In genomic region chr5:18688488-18688887, GRCm38 (mm10) we compare ENCODE assay signal across 22 mouse cellular contexts.
DNase-seq lines count a peak whose midpoint lies in the region; TF ChIP-seq lines count a peak whose summit lies in the region.
"Had no signal": no experiment of that assay in that cellular context is flagged by ENCODE, and none has a peak within 500 bp of the region (broad histone marks: within the 10 kb centered on the region; RNA-seq: fewer than 3 reads in every experiment).

No protein-coding gene starts in this region.

- in situ Hi-C loops in ES-E14 (cut with MboI; ENCODE audit: low sequenced_read_pairs in 2 of 2, unreplicated experiment in 2 of 2) = no loop called here

- H3K4me1 ChIP-seq in ES-Bruce4 (ENCODE audit: control insufficient read depth, insufficient read depth, low read length) (peaks cover 6% of the 10 kb centered on the region), ES-E14 (ENCODE audit: control insufficient read depth in 2 of 2, insufficient read depth in 2 of 2, low read length in 2 of 2, poor library complexity in 1 of 2) (peaks cover 2 to 16% of the 10 kb centered on the region in 2 experiments; a peak in 3 of 4 replicates)
- H3K4me1 ChIP-seq: embryonic facial prominence, embryonic 13.5 days; embryonic facial prominence, embryonic 15.5 days; forebrain, embryonic 13.5 days; forebrain, embryonic 15.5 days had no signal

- DNase-seq in ES-E14 (ENCODE audit: low read depth, low spot score) (peak; percentile 93), WW6 (ENCODE audit: low read depth, low spot score) (peak; percentile 61)
- no peak for DNase-seq in urinary bladder, postnatal 14 days (ENCODE audit: low spot score)
- no peak for DNase-seq in adrenal gland, adult 2 months
- DNase-seq in cerebellum, adult 8-10 months = no peak
- DNase-seq: adrenal gland, postnatal 10 days; adrenal gland, postnatal 25 days; B cell, adult 2 months; cerebellum, adult 11 months; cerebellum, adult 18-20 months; cerebellum, adult 9-10 months; cerebellum, postnatal 10 days; cerebellum, postnatal 25 days; embryo, embryonic 11 days; forebrain, postnatal 0 days had no signal

- TF ChIP-seq CTCF in ES-Bruce4 (IDR thresholded peaks at IDR 0.05; ENCODE audit: low read depth, low read length) = no peak

- H3K27me3 ChIP-seq in ES-Bruce4 (ENCODE audit: control insufficient read depth, insufficient read depth, low read length, poor library complexity, severe bottlenecking) = no peaks in the 10 kb centered on the region
- H3K27me3 ChIP-seq: CH12.LX; embryonic facial prominence, embryonic 13.5 days; embryonic facial prominence, embryonic 15.5 days; forebrain, embryonic 13.5 days; forebrain, embryonic 15.5 days had no signal

- no peak for TF ChIP-seq POLR2A in ES-Bruce4 (IDR thresholded peaks at IDR 0.05; ENCODE audit: insufficient read depth, low read length)

- H3K36me3 ChIP-seq in ES-Bruce4 (ENCODE audit: control insufficient read depth, insufficient read depth, low read length, poor library complexity, severe bottlenecking) (no peaks in the 10 kb centered on the region; the same call in 1 of the 2 replicates), ES-E14 (ENCODE audit: control insufficient read depth, insufficient read depth, low read length, poor library complexity, severe bottlenecking) (no peaks in the 10 kb centered on the region)
- H3K36me3 ChIP-seq: embryonic facial prominence, embryonic 13.5 days; embryonic facial prominence, embryonic 15.5 days; forebrain, embryonic 15.5 days had no signal

- peak; percentile 100 for TF ChIP-seq EP300 in ES-Bruce4 (IDR thresholded peaks at IDR 0.05; ENCODE audit: insufficient read depth, low read depth, low read length)

- H3K9me3 ChIP-seq in ES-Bruce4 (replicated peaks; ENCODE audit: control insufficient read depth, insufficient read depth, low read length, poor library complexity, severe bottlenecking) (0 out of 2 replicates have a peak, but pooled peaks cover 2% of the 10 kb centered on the region), ES-E14 (ENCODE audit: control insufficient read depth, insufficient read depth, low read depth, low read length) (no peaks in the 10 kb centered on the region)
- H3K9me3 ChIP-seq: embryonic facial prominence, embryonic 13.5 days; embryonic facial prominence, embryonic 15.5 days; forebrain, embryonic 13.5 days; forebrain, embryonic 15.5 days had no signal

- H3K9ac ChIP-seq in ES-Bruce4 (ENCODE audit: low read depth, poor library complexity, severe bottlenecking) = no peak overlapping the region
- no peak overlapping the region for H3K9ac ChIP-seq in ES-E14 (ENCODE audit: insufficient read depth, low read depth, low read length, poor library complexity, severe bottlenecking)
- H3K9ac ChIP-seq: embryonic facial prominence, embryonic 13.5 days; embryonic facial prominence, embryonic 15.5 days; forebrain, embryonic 13.5 days; forebrain, embryonic 15.5 days; forebrain, postnatal 0 days had no signal

- no peak overlapping the region for H3K4me3 ChIP-seq in ES-Bruce4 (ENCODE audit: low read depth, low read length)
- H3K4me3 ChIP-seq in ES-E14 (ENCODE audit: insufficient read depth in 1 of 2, low read depth in 1 of 2, low read length in 2 of 2, poor library complexity in 1 of 2, severe bottlenecking in 1 of 2) = no peak overlapping the region
- H3K4me3 ChIP-seq: embryonic facial prominence, embryonic 13.5 days; embryonic facial prominence, embryonic 15.5 days; erythroblast, embryonic 14.5 days; forebrain, embryonic 13.5 days; forebrain, embryonic 15.5 days had no signal

- H3K27ac ChIP-seq in ES-Bruce4 (ENCODE audit: insufficient read depth, low read length) (peak overlapping the region; percentile 99), ES-E14 (ENCODE audit: insufficient read depth, low read depth, low read length, poor library complexity, severe bottlenecking) (peak overlapping the region; percentile 95)
- H3K27ac ChIP-seq: embryonic facial prominence, embryonic 13.5 days; embryonic facial prominence, embryonic 15.5 days; forebrain, embryonic 13.5 days; forebrain, embryonic 15.5 days had no signal

TF ChIP-seq in ES-E14, 5 proteins besides CTCF, POLR2A, EP300 and RAD21:
- TF ChIP-seq MAFK (IDR thresholded peaks at IDR 0.05; ENCODE audit: insufficient read depth, low read depth, low read length) = peak; percentile 68; the same call in 1 of the 2 replicates
- peak; percentile 81 for TF ChIP-seq CHD2 (IDR thresholded peaks at IDR 0.05; ENCODE audit: low read depth, low read length)
- TF ChIP-seq HCFC1 (IDR thresholded peaks at IDR 0.05; ENCODE audit: borderline replicate concordance, insufficient read depth, low read length) = no peak
- no peak for TF ChIP-seq ZC3H11A (IDR thresholded peaks at IDR 0.05; ENCODE audit: borderline replicate concordance, low read depth, low read length)
TF ChIP-seq in ES-E14: peak in this region for 2.

Comparison
In these comparisons a context has a peak if more than half of its experiments do, and no peak if none do; other contexts are left out.
1. DNase-seq: peak in ES-E14 (single experiment) and WW6 (single experiment); none in urinary bladder, postnatal 14 days (single experiment), adrenal gland, adult 2 months (single experiment) and cerebellum, adult 8-10 months (single experiment).